In the genomic region with DNA sequence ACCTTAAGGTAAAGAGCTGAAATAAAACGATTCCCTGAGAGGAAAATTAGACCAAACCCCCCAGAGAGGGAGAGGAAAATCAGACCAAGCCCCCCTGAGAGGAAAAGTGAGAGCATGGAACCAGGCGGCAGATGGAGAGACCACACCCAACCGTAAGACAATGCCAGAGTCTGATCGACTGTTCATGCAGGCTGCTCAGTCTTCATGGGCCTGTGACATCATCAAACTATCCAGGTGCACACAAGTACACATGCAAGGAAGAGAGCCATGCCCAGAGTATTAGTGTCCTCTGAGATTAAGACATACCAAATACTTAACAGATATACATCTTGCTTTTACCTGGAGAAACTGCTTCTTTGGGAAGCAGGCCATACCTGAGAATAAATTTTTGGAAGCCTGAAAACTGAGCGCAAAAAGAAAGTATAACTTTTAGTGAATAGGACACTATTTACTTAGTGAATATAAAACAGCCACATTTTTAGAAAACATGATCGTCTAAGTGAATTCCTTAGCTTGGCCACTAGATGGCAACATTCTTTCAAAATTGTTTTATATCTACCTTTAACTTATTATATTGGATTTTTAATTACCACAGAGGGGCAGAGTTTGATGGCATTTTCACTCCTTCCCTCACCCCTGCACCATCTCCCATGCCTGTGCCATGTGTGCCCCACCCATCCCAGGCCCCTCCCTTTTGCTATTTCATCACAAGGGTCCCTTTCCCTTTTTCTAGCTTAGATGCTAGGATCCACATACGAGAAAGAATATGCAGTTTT, we compare ENCODE assay signal across 10 mouse cellular contexts. TPM values are rescaled to one million over a fixed set of nuclear protein-coding genes. Genes with fewer than 3 reads are reported as not detected.
DNase-seq lines count a peak whose midpoint lies in the region; ATAC-seq and TF ChIP-seq lines count a peak whose summit lies in the region.
"Had no signal": no experiment of that assay in that cellular context is flagged by ENCODE, and none has a peak within 500 bp of the region (broad histone marks: within the 10 kb centered on the region; RNA-seq: fewer than 3 reads in every experiment).

No protein-coding gene starts in this region.

- no peak overlapping the region for H3K9ac ChIP-seq in intestine, postnatal 0 days (ENCODE audit: low read depth, low read length)
- H3K9ac ChIP-seq in intestine, embryonic 16.5 days (ENCODE audit: low read depth, low read length), result no peak overlapping the region
- no peak overlapping the region for H3K9ac ChIP-seq in MEL (ENCODE audit: control insufficient read depth, low read depth, low read length, poor library complexity, severe bottlenecking)

- no peaks in the 10 kb centered on the region for H3K4me1 ChIP-seq in intestine, postnatal 0 days (replicated peaks; ENCODE audit: control insufficient read depth, insufficient read depth, low read length)
- no peaks in the 10 kb centered on the region for H3K4me1 ChIP-seq in intestine, embryonic 16.5 days (ENCODE audit: control insufficient read depth, insufficient read depth, low read length)
- no peaks in the 10 kb centered on the region for H3K4me1 ChIP-seq in MEL (ENCODE audit: control insufficient read depth in 1 of 2, insufficient read depth in 2 of 2, low read length in 2 of 2)

- H3K4me2 ChIP-seq in intestine, postnatal 0 days (replicated peaks; ENCODE audit: low read depth), result no peak overlapping the region
- no peak overlapping the region for H3K4me2 ChIP-seq in intestine, embryonic 16.5 days (ENCODE audit: low read depth, low read length)

- H3K27ac ChIP-seq in intestine, postnatal 0 days (ENCODE audit: low read depth, low read length), result no peak overlapping the region
- no peak overlapping the region for H3K27ac ChIP-seq in intestine, embryonic 16.5 days (ENCODE audit: low read length)
- H3K27ac ChIP-seq in MEL (ENCODE audit: control insufficient read depth, low read depth, low read length), result no peak overlapping the region

- intact Hi-C loops in left cerebral cortex, postnatal 36 days (cut with DNase I), result loop anchor here (1.0 to 10.0 kb wide), 3 partner anchors 652 to 952 kb away; no protein-coding TSS in a partner anchor
- intact Hi-C loops in left cerebral cortex, postnatal 25 days (cut with DNase I), result no loop called here

- peak; percentile 89 for TF ChIP-seq RAD21 in MEL (IDR thresholded peaks at IDR 0.05; ENCODE audit: low read depth, low read length)

- H3K9me3 ChIP-seq in intestine, postnatal 0 days (ENCODE audit: control insufficient read depth), result no peaks in the 10 kb centered on the region
- no peaks in the 10 kb centered on the region for H3K9me3 ChIP-seq in intestine, embryonic 16.5 days (ENCODE audit: control insufficient read depth, low read length)
- H3K9me3 ChIP-seq in MEL (replicated peaks; ENCODE audit: insufficient read depth, low read length), result no peaks in the 10 kb centered on the region

- no peak for ATAC-seq in intestine, postnatal 0 days
- ATAC-seq in intestine, embryonic 16.5 days, result no peak

- peak; percentile 58 for TF ChIP-seq CTCF in intestine, postnatal 0 days (IDR thresholded peaks at IDR 0.05; ENCODE audit: low read depth)
- TF ChIP-seq CTCF in MEL (IDR thresholded peaks at IDR 0.05 in 2 of 3, conservative IDR thresholded peaks at IDR 0.05 in 1 of 3; ENCODE audit: control insufficient read depth in 1 of 3, insufficient read depth in 1 of 3, low read depth in 2 of 3, low read length in 3 of 3, poor library complexity in 1 of 3, severe bottlenecking in 1 of 3), result peak; percentile 41 to 79 (median 43); a peak in 4 of 6 replicates

- H3K27me3 ChIP-seq in intestine, postnatal 0 days (replicated peaks; ENCODE audit: control insufficient read depth, insufficient read depth, low read length), result no peaks in the 10 kb centered on the region
- no peaks in the 10 kb centered on the region for H3K27me3 ChIP-seq in intestine, embryonic 16.5 days (replicated peaks; ENCODE audit: control insufficient read depth, insufficient read depth, low read length)
- no peaks in the 10 kb centered on the region for H3K27me3 ChIP-seq in MEL (ENCODE audit: control insufficient read depth in 1 of 2, insufficient read depth in 2 of 2, low read length in 2 of 2)

- TF ChIP-seq POLR2A in MEL (IDR thresholded peaks at IDR 0.05; ENCODE audit: control insufficient read depth in 1 of 2, insufficient read depth in 1 of 2, low read depth in 1 of 2, low read length in 2 of 2, poor library complexity in 1 of 2), result no peak

- no peaks in the 10 kb centered on the region for H3K79me2 ChIP-seq in MEL (ENCODE audit: control insufficient read depth, insufficient read depth, low read length, poor library complexity)

- whole genome bisulfite sequencing in intestine, postnatal 0 days, result 40% methylated on average over 7 of the region's 7 CpGs
- WGBS in intestine, embryonic 16.5 days, result 48% methylated on average over 7 of the region's 7 CpGs

- DNase-seq in A20 (ENCODE audit: low read depth, low spot score) (peak; percentile 33), MEL (ENCODE audit: low read depth, low spot score) (peak; percentile 55)
- peak; percentile 47 for DNase-seq in induced T-regulatory cell, adult 2 months (ENCODE audit: low read depth)
- no peak for DNase-seq in left cerebral cortex, postnatal 36 days (ENCODE audit: low spot score in 2 of 2)
- DNase-seq in left cerebral cortex, postnatal 25 days (ENCODE audit: low spot score in 2 of 2), result no peak
- no peak for DNase-seq in spleen, postnatal 36 days (ENCODE audit: low spot score in 2 of 2)
- DNase-seq: thymus, postnatal 4 days had no signal

- H3K36me3 ChIP-seq in intestine, postnatal 0 days (ENCODE audit: control insufficient read depth, insufficient read depth), result no peaks in the 10 kb centered on the region
- no peaks in the 10 kb centered on the region for H3K36me3 ChIP-seq in intestine, embryonic 16.5 days (ENCODE audit: control insufficient read depth, insufficient read depth, low read length)
- H3K36me3 ChIP-seq in MEL (ENCODE audit: control insufficient read depth in 1 of 2, insufficient read depth in 2 of 2, low read length in 2 of 2), result no peaks in the 10 kb centered on the region

- H3K4me3 ChIP-seq in intestine, postnatal 0 days (ENCODE audit: low read depth, low read length), result no peak overlapping the region
- no peak overlapping the region for H3K4me3 ChIP-seq in intestine, embryonic 16.5 days (ENCODE audit: low read length)
- no peak overlapping the region for H3K4me3 ChIP-seq in MEL (ENCODE audit: control insufficient read depth in 1 of 2, insufficient read depth in 1 of 2, low read depth in 2 of 2, low read length in 2 of 2)
- H3K4me3 ChIP-seq: myocyte had no signal

- TF ChIP-seq EP300 in MEL (IDR thresholded peaks at IDR 0.05; ENCODE audit: low read depth in 1 of 2, low read length in 2 of 2), result no peak

TF ChIP-seq in MEL, 35 proteins besides CTCF, POLR2A, EP300 and RAD21:
- TF ChIP-seq ZNF384 (IDR thresholded peaks at IDR 0.05; ENCODE audit: low read depth, low read length) (no peak), ZC3H11A (IDR thresholded peaks at IDR 0.05; ENCODE audit: low read depth, low read length) (peak; percentile 70), MYC (IDR thresholded peaks at IDR 0.05; ENCODE audit: low read depth, low read length) (no peak), SMC3 (IDR thresholded peaks at IDR 0.05; ENCODE audit: low read depth, low read length) (peak; percentile 65), GATA1 (IDR thresholded peaks at IDR 0.05; ENCODE audit: low read depth, low read length) (no peak), MAFK (IDR thresholded peaks at IDR 0.05; ENCODE audit: borderline replicate concordance, low read depth, low read length) (no peak), HCFC1 (IDR thresholded peaks at IDR 0.05; ENCODE audit: low read depth, low read length) (no peak), E2F4 (IDR thresholded peaks at IDR 0.05; ENCODE audit: borderline replicate concordance, low read depth, low read length) (no peak), USF1 (IDR thresholded peaks at IDR 0.05; ENCODE audit: low read depth, low read length) (no peak), UBTF (IDR thresholded peaks at IDR 0.05; ENCODE audit: borderline replicate concordance, insufficient read depth, low read depth, low read length) (no peak)
TF ChIP-seq in MEL: peak in this region for 2.

RNA-seq across cellular contexts. Expression of a gene that starts 15.5 kb away (rescaled TPM):
- polyA plus RNA-seq in intestine, postnatal 0 days (2015; fragmentation: Nextera tagmentation; extraction: Ambion mirVana), result 9.3 and 9.9 TPM in 2 replicates
- polyA plus RNA-seq in intestine, embryonic 16.5 days (2015; fragmentation: Nextera tagmentation; extraction: Ambion mirVana), result 17.9 and 18.3 TPM in 2 replicates
- 26.8 and 27.7 TPM in 2 replicates for total RNA-seq in MEL (2012; rRNA removed)
- 10 to 100 TPM in 1 of 2 experiments, not detected in 1; 42.3 TPM for polyA plus RNA-seq in MEL (2012; ENCODE audit: insufficient read depth in 1 of 2, insufficient read length in 2 of 2, low read depth in 1 of 2, low replicate concordance in 2 of 2, missing spikeins in 1 of 2)
- total RNA-seq in left cerebral cortex, postnatal 36 days (2021), result 10 to 100 TPM; 95.0 to 97.8 TPM
- 100 to 1,000 TPM in 1 of 2 experiments, 10 to 100 TPM in 1; 92.8 to 100 TPM for total RNA-seq in left cerebral cortex, postnatal 25 days (2021)

Comparison
In these comparisons a context has a peak if more than half of its experiments do, and no peak if none do; other contexts are left out.
1. DNase-seq: peak in A20 (single experiment), MEL (single experiment) and induced T-regulatory cell, adult 2 months (single experiment); none in left cerebral cortex, postnatal 36 days (0 of 2), left cerebral cortex, postnatal 25 days (0 of 2) and spleen, postnatal 36 days (0 of 2).